Mouse (Mus musculus): ENCODE data around the gene Olfr688. TPM values are rescaled to one million over a fixed set of nuclear protein-coding genes. Genes with fewer than 3 reads are reported as not detected.

Gene Olfr688
- not detected for total RNA-seq (2021)
- long read RNA-seq, experiment 1, result 0 reads
- long read RNA-seq, experiment 2, result 0 reads

DNA sequence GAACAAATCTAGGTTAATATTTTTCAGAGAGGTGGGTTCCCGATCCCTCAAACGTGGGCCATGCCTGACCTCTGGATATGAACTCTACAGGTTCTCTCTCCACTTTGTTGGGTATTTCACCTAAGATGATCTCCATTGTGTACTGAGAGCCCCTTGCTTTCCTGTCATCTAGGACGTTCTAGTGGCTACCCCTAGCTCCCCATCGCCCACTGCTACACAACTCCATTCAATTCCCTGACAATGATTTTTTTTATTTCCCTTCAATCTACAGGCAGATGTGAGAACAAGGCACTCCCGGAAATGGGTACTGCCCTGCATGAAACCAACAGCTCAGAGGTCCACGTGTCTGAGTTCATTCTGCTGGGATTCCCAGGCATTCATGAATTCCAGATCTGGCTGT lies at the start of gene Olfr688:
Gene Olfr688, plus strand, starts transcription at position 301 of the 400 bp plus-strand sequence.
- H3K27ac ChIP-seq, result no peak within 1 kb of the TSS
- no peak within 1 kb of the TSS for H3K4me3 ChIP-seq
- no peak for TF ChIP-seq CTCF (conservative IDR thresholded peaks at IDR 0.05)
- DNase-seq (ENCODE audit: low spot score in 2 of 2), result no peak

GRCm38 (mm10) chr7:105247671-105248070 lies 40.2 kb upstream of the Olfr688 start:
- no peak for TF ChIP-seq CTCF (conservative IDR thresholded peaks at IDR 0.05)
- H3K4me3 ChIP-seq, result no peak overlapping the region
- H3K27ac ChIP-seq, result no peak overlapping the region
- no peak for DNase-seq (ENCODE audit: low spot score in 2 of 2)

- H3K4me3 ChIP-seq, result no peak overlapping the region
- no peak for DNase-seq (ENCODE audit: low spot score in 2 of 2)
- H3K27ac ChIP-seq, result no peak overlapping the region
- TF ChIP-seq CTCF (conservative IDR thresholded peaks at IDR 0.05), result peak; percentile 50
These were observed 39.7 kb upstream of the Olfr688 start for GRCm38 (mm10) chr7:105248197-105248596.

- peak; percentile 62 for TF ChIP-seq CTCF (conservative IDR thresholded peaks at IDR 0.05)
- H3K4me3 ChIP-seq, result no peak overlapping the region
- peak in 1 of 2 experiments; percentile 11 for DNase-seq (ENCODE audit: low spot score in 2 of 2)
- H3K27ac ChIP-seq, result no peak overlapping the region
These were observed 31.2 kb upstream of the Olfr688 start for GRCm38 (mm10) chr7:105256656-105257055.

DNA sequence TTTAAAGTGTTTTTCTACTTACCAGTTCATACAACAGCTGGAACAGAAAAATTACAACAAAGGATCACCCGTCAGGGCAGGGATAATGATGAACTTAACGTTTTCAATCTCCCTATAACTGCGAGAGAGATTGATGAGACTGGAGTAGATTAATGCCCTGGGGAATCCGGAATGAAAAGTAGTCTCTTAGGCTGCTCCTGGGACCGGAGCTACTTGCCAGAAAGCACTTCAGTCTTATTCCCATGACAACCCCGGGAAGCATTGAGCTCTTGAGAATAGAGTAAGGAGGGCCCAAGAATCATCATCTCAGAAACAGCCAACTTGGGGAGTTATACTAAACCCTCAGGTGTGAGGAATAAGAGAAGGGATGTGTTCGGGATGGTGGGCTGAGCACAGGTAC lies 15.5 kb upstream of the Olfr688 start:
- Histone ChIP-seq H3K4me3 (no peak overlapping the region), H3K27ac (no peak overlapping the region)
- TF ChIP-seq CTCF (conservative IDR thresholded peaks at IDR 0.05), result no peak
- DNase-seq (ENCODE audit: low spot score in 2 of 2), result no peak

GRCm38 (mm10) chr7:105290051-105290450 lies 2.2 kb downstream of the Olfr688 start:
- TF ChIP-seq CTCF (conservative IDR thresholded peaks at IDR 0.05), result no peak
- DNase-seq (ENCODE audit: low spot score in 2 of 2), result no peak
- Histone ChIP-seq H3K4me3 (no peak overlapping the region), H3K27ac (no peak overlapping the region)

DNA sequence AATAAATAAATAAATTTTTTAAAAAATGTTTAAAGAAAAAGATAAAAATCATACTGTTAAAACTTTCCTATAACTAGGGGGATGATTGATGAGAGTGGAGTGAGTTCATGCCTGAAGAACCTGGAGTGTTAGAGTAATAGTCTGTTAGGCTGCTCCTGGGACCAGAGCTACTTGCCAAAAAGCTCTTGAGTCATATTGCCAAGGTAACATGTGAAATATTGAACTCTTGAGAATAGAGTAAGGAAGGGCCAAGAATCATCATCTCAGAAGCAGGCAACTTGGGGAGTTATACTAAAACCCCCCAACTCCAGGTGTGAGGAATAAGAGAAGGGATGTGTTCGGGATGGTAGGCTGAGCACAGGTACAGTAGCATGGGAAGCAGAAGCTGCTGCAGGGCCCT lies 23.0 kb downstream of the Olfr688 start, which contains the start of gene Olfr689:
Gene Olfr689, plus strand, starts transcription at position 301 of the 400 bp plus-strand sequence.
- no peak for TF ChIP-seq CTCF (conservative IDR thresholded peaks at IDR 0.05)

DNA sequence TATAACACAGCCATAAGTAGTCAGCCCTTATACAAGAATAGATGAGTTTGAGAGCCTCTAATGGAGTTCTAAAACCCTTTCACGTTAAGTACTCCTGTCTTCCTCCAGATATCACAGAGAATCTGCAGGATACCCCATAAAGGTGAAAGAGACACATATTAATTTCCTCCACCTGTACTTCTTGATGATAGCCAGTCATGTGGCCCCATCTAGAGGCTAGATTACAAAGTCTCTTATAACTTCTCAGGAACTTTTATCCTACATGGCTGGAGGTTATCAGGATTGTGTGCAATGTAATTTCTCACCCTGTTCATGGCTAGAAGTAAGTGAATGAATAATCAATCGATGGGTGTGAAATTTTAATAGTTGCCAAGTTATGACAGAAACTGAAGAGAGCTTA lies 37.4 kb downstream of the Olfr688 start:
- no peak overlapping the region for H3K4me3 ChIP-seq
- DNase-seq (ENCODE audit: low spot score in 2 of 2), result no peak
- no peak overlapping the region for H3K27ac ChIP-seq
- peak; percentile 50 for TF ChIP-seq CTCF (conservative IDR thresholded peaks at IDR 0.05)

More for the DNA sequence above, 23.0 kb downstream of the Olfr688 start, which contains the start of gene Olfr689:
- no peak for DNase-seq (ENCODE audit: low spot score in 2 of 2)
- no peak within 1 kb of the TSS for H3K4me3 ChIP-seq
- no peak within 1 kb of the TSS for H3K27ac ChIP-seq

GRCm38 (mm10) chr7:105334004-105334403 lies 46.1 kb downstream of the Olfr688 start, which contains the start of gene Olfr690:
Gene Olfr690 (minus strand): TSS chr7:105334104.
- Histone ChIP-seq H3K4me3 (no peak within 1 kb of the TSS), H3K27ac (no peak within 1 kb of the TSS)
- no peak for TF ChIP-seq CTCF (conservative IDR thresholded peaks at IDR 0.05)
- no peak for DNase-seq (ENCODE audit: low spot score in 2 of 2)

Other genes with a start within 250 kb of the Olfr688 start
- gene Olfr677, start 236.7 kb upstream of the Olfr688 start, total RNA-seq (2021), result not detected
- not detected for gene Olfr678, start 223.6 kb upstream of the Olfr688 start, total RNA-seq (2021)
- gene Olfr679, start 206.9 kb upstream of the Olfr688 start, total RNA-seq (2021), result not detected
- gene Olfr680-ps1, start 195.3 kb upstream of the Olfr688 start, total RNA-seq (2021), result not detected
- gene Olfr681, start 171.3 kb upstream of the Olfr688 start, total RNA-seq (2021), result not detected
- under 1 TPM in 1 of 2 experiments, not detected in 1; 0.25 TPM for gene Olfr683, start 141.1 kb upstream of the Olfr688 start, total RNA-seq (2021)
- not detected for gene Olfr684, start 124.4 kb upstream of the Olfr688 start, total RNA-seq (2021)
- gene Olfr685, start 102.1 kb upstream of the Olfr688 start, total RNA-seq (2021), result not detected
- gene Olfr686, start 80.6 kb upstream of the Olfr688 start, total RNA-seq (2021), result not detected
- gene Olfr689, start 23.1 kb downstream of the Olfr688 start, total RNA-seq (2021), result not detected
- gene Olfr690, start 46.0 kb downstream of the Olfr688 start, total RNA-seq (2021), result 1 to 10 TPM in 1 of 2 experiments, under 1 TPM in 1; 0.44 to 1.0 TPM
- gene Olfr691, start 54.2 kb downstream of the Olfr688 start, total RNA-seq (2021), result under 1 TPM; 0.61 to 0.74 TPM
- gene Olfr692, start 80.1 kb downstream of the Olfr688 start, total RNA-seq (2021), result not detected
- not detected for gene Gm5901, start 86.9 kb downstream of the Olfr688 start, total RNA-seq (2021)
- gene Fam160a2, start 112.0 kb downstream of the Olfr688 start, total RNA-seq (2021), result 10 to 100 TPM; 59.7 to 66.1 TPM
- under 1 TPM; 0.69 to 0.90 TPM for gene Cnga4, start 116.5 kb downstream of the Olfr688 start, total RNA-seq (2021)
- gene Cckbr, start 137.6 kb downstream of the Olfr688 start, total RNA-seq (2021), result 1 to 10 TPM; 6.2 to 6.5 TPM
- 10 to 100 TPM; 13.9 to 14.2 TPM for gene Cavin3, start 194.2 kb downstream of the Olfr688 start, total RNA-seq (2021)